Mouse (Mus musculus) c-Kit-positive CD71-negative TER-119-negative erythroid progenitor cells, embryonic 14.5 days (primary cell): ENCODE results near the gene Cldn34c1.
"Not testable (repeated sequence)": the region's sequence is repeated elsewhere in the genome, so short reads cannot be mapped to it uniquely, and the experiment has no call there.

ENCODE experiments used
- DNase-seq: peaks from one replicate; pipeline ENCODE4 v3.0.0-alpha.2; 2013; ENCODE audit warnings: low read depth

Gene Cldn34c1

DNA sequence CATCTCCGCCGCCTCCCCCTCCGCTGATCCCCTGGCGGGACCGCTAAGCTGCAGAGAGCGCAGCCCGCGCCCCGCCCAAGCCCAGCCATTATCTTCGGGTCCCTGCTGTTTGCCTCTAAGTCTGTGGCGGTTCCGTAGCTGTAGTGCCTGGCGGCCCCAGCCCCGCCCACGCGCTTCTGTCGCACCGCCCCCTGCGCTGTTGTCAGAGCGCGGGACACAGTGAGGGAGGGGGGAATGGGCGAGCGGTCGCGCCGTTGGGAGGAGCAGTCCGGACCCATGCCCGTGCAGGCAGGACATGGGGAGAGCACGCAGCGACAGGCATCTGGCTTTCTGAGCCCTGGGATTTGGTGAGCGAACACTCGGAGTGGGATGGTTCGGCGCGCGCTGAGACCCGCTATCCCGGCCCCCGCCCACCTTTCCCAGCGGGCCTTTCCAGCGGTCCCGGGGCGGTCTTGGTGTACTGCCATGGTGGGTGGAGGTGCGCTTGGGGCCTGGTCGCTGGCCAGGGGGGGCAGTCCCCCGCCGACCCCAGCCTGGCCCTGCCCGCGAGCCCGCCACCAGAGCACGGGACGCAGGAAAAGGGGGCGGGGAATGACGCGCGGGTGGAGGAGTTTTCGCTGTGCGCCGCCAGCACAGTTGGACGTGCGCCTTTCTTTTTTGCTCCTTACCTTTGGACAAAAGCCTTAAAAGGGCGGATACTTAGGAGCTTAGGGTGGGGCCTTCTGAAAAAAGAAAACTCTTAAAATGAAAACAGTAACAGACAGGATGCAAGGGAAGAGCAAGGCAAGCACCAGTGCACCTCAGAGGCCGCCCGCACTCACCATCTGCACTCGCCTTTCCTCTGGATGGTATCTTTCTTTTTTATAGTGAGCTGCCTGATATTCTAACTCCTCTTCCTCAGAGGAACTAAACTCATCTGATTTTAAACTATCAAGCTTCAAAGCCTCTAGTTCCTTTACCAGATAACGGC lies at the start of gene Cldn34c1:
TSS of gene Cldn34c1 (plus strand) at position 205 of the 970 bp plus-strand sequence.
- DNase-seq, result peak; percentile 30

DNA sequence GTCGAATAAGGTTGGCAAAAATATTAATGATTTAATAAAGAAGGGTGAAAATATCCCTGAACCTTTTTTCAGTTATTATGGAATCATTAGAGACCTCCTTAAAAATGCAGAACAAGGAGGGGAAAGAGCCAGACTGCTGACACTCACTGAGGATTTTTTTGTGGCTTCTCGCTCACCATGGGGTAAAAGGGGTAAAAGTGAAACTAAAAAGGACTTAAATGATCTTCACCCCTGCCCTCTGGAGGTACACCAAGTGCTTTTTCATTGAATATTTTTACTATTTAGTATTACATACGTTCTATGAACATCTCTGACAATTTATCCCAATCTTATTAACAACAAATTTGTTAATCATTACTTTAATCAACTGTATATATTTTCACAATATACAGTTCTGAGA lies 15.9 kb upstream of the Cldn34c1 start:
- DNase-seq, result no peak

DNA sequence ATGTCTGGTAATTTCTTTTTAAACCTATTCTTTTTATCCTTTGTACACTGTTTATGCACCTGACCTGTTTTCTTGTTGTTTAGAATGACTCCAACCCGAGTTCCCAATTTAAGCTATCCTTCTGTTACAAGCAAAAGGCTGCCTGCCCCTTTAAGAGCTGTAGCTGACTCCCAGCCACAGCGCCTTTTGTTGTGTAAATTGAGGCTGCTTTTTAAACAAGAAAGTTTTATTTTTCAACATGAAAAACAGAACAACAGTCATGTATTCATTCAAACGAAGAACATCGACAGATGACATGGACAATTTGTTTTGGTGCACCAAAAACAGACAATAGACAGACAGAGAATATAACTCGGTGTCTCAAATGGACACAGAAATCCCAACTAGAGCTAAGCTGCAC lies 489 bp upstream of the Cldn34c1 start:
- DNase-seq, result peak; percentile 1

- DNase-seq, result not testable (repeated sequence)
These were observed 1.4 kb downstream of the Cldn34c1 start for GRCm38 (mm10) chrX:123104692-123105091.

DNA sequence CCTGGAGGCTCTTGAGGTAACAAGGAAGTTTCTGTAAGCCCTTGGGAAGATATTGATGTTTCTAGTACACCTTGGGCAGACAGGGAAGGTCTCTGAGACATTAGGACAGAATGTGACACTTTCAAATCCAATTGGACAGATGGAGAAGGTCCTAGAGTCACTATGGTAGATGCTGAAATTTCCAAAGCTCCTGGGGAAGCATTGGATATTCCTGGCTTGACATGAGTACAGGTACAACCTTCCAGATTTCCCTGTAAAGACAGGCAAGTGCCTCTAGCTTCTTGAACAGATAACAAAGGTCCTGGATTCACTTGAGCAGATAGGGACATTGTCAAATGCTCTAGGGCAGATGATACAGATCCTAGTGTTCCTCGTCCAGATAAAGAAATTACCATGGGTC lies 119.1 kb downstream of the Cldn34c1 start, which contains the start of gene Srsx:
TSS of gene Srsx (minus strand) at position 101 of the 400 bp plus-strand sequence.
- not testable (repeated sequence) for DNase-seq
